Mouse (Mus musculus) spleen, adult 2 months (tissue): ENCODE results near the gene Wdr43. TPM values are rescaled to one million over a fixed set of nuclear protein-coding genes. Genes with fewer than 3 reads are reported as not detected.

Experiments
- DNase-seq, 2 experiments: peaks; one replicate each; pipeline versions ENCODE4 v3.0.0 to v3.0.0-alpha.2; 2012 to 2021; ENCODE audit warnings: low spot score in 2 of 2, low read depth in 1 of 2
- H3K27ac ChIP-seq: fragments of 200-500 bp; 2 replicates; pipeline ENCODE4 v1.5.1; 2012; ENCODE audit warnings: low read length, inconsistent platforms; ENCODE audit not compliant: insufficient read depth
- H3K27me3 ChIP-seq: fragments of 200-500 bp; 2 replicates; pipeline ENCODE4 v1.6.1; 2012; ENCODE audit warnings: mild to moderate bottlenecking, moderate library complexity, low read length, inconsistent platforms; ENCODE audit not compliant: control insufficient read depth, insufficient read depth
- H3K36me3 ChIP-seq: fragments of 200-500 bp; 2 replicates; pipeline ENCODE4 v1.6.1; 2012; ENCODE audit warnings: mild to moderate bottlenecking, low read length, inconsistent platforms; ENCODE audit not compliant: control insufficient read depth, insufficient read depth
- H3K4me1 ChIP-seq: fragments of 200-500 bp; 2 replicates; pipeline ENCODE4 v1.6.1; 2011; ENCODE audit warnings: inconsistent platforms; ENCODE audit not compliant: control insufficient read depth, insufficient read depth, insufficient read length
- H3K4me3 ChIP-seq: fragments of 200-500 bp; 2 replicates; pipeline ENCODE4 v1.5.1; 2011; ENCODE audit warnings: mild to moderate bottlenecking, inconsistent platforms; ENCODE audit not compliant: insufficient read depth, insufficient read length; ENCODE audit errors: extremely low read depth
- CTCF ChIP-seq: fragments of 200-500 bp; IDR thresholded peaks from 2 replicates; pipeline ENCODE4 v1.5.1; 2011; ENCODE audit warnings: mild to moderate bottlenecking, inconsistent platforms; ENCODE audit not compliant: insufficient read depth, insufficient read length, insufficient replicate concordance; ENCODE audit errors: extremely low read depth
- POLR2A ChIP-seq: fragments of 200-500 bp; IDR thresholded peaks from 2 replicates; pipeline ENCODE4 v1.6.1; 2011; ENCODE audit warnings: low read depth, low read length, inconsistent platforms
- WGBS: fragments of 180-500 bp; shearing (Covaris S2); methylation state at CpG from one replicate; pipeline ENCODE4 v1.1.7; 2018; 5-methylcytosine and 5-hydroxymethylcytosine counted together
- polyA plus RNA-seq: library from polyadenylated mRNA; depleted of rRNA; stranded (reverse); fragments of >200 nt; gene quantifications from 2 replicates; pipeline ENCODE4 v1.2.3, GENCODE M21; 2012; rRNA removed

The Wdr43 gene
- polyA plus RNA-seq, 1 experiment, result 11.4 TPM

- no peaks in the 10 kb centered on the region for H3K36me3 ChIP-seq
- H3K27me3 ChIP-seq, result no peaks in the 10 kb centered on the region
- 83% methylated on average over 5 of the region's 5 CpGs for WGBS
- no peak overlapping the region for H3K27ac ChIP-seq
- TF ChIP-seq CTCF (no peak), POLR2A (no peak)
- no peaks in the 10 kb centered on the region for H3K4me1 ChIP-seq
- DNase-seq, result no peak
- no peak overlapping the region for H3K4me3 ChIP-seq
Observed at GRCm38 (mm10) chr17:71696396-71696795, 80.7 kb downstream of the Wdr43 start.

- Histone ChIP-seq H3K4me1 (no peaks in the 10 kb centered on the region), H3K27me3 (no peaks in the 10 kb centered on the region), H3K27ac (no peak overlapping the region), H3K4me3 (no peak overlapping the region), H3K36me3 (no peaks in the 10 kb centered on the region)
- TF ChIP-seq POLR2A (no peak), CTCF (no peak)
- DNase-seq, result no peak
- WGBS, result 81% methylated on average over 11 of the region's 11 CpGs
Observed at GRCm38 (mm10) chr17:71697896-71698618, 82.4 kb downstream of the Wdr43 start.

GRCm38 (mm10) chr17:71698619-71698956 lies 82.9 kb downstream of the Wdr43 start:
- Histone ChIP-seq H3K4me1 (no peaks in the 10 kb centered on the region), H3K27me3 (no peaks in the 10 kb centered on the region), H3K4me3 (no peak overlapping the region), H3K27ac (no peak overlapping the region), H3K36me3 (no peaks in the 10 kb centered on the region)
- WGBS, result 96% methylated on average over 11 of the region's 11 CpGs
- DNase-seq, result no peak
- TF ChIP-seq POLR2A (no peak), CTCF (no peak)

- H3K27me3 ChIP-seq, result no peaks in the 10 kb centered on the region
- no peaks in the 10 kb centered on the region for H3K4me1 ChIP-seq
- no peaks in the 10 kb centered on the region for H3K36me3 ChIP-seq
- H3K27ac ChIP-seq, result no peak overlapping the region
- no peak overlapping the region for H3K4me3 ChIP-seq
- DNase-seq, result no peak
- TF ChIP-seq POLR2A (no peak), CTCF (no peak)
- WGBS, result 72% methylated on average over 1 of the region's 1 CpGs
Observed at GRCm38 (mm10) chr17:71705113-71705512, 89.4 kb downstream of the Wdr43 start.

GRCm38 (mm10) chr17:71705550-71706480 lies 90.1 kb downstream of the Wdr43 start:
- no peaks in the 10 kb centered on the region for H3K4me1 ChIP-seq
- 90% methylated on average over 14 of the region's 14 CpGs for WGBS
- no peak overlapping the region for H3K4me3 ChIP-seq
- no peak overlapping the region for H3K27ac ChIP-seq
- H3K27me3 ChIP-seq, result no peaks in the 10 kb centered on the region
- no peaks in the 10 kb centered on the region for H3K36me3 ChIP-seq
- no peak for DNase-seq
- TF ChIP-seq CTCF, result no peak
- no peak for TF ChIP-seq POLR2A

GRCm38 (mm10) chr17:71707715-71708114 lies 92.0 kb downstream of the Wdr43 start:
- no peaks in the 10 kb centered on the region for H3K36me3 ChIP-seq
- no peaks in the 10 kb centered on the region for H3K27me3 ChIP-seq
- WGBS, result 58% methylated on average over 4 of the region's 4 CpGs
- H3K4me3 ChIP-seq, result no peak overlapping the region
- H3K4me1 ChIP-seq, result no peaks in the 10 kb centered on the region
- TF ChIP-seq POLR2A (no peak), CTCF (no peak)
- DNase-seq, result no peak
- no peak overlapping the region for H3K27ac ChIP-seq

Other genes starting within 250 kb of the Wdr43 start
- 1.5 and 1.7 TPM in 2 replicates for gene Gm4707, start 156.0 kb upstream of the Wdr43 start, polyA plus RNA-seq
- gene Smchd1, start 140.6 kb upstream of the Wdr43 start, polyA plus RNA-seq, result 12.3 and 14.3 TPM in 2 replicates
- 0.46 and 0.48 TPM in 2 replicates for gene Ndc80, start 89.0 kb upstream of the Wdr43 start, polyA plus RNA-seq
- gene Spdya, start 63.8 kb upstream of the Wdr43 start, polyA plus RNA-seq, result not detected in 2 replicates
- gene Togaram2, start 57.4 kb downstream of the Wdr43 start, polyA plus RNA-seq, result 0.04 and 0.09 TPM in 2 replicates
- not detected in 2 replicates for gene Pcare, start 137.0 kb downstream of the Wdr43 start, polyA plus RNA-seq
- 0.26 and 0.69 TPM in 2 replicates for gene Clip4, start 152.6 kb downstream of the Wdr43 start, polyA plus RNA-seq